Mouse (Mus musculus): ENCODE results near the gene Kmt5a.
A peak's percentile ranks its signal among the peaks of the same experiment; 100 is the strongest.
"Not testable (repeated sequence)": the region's sequence is repeated elsewhere in the genome, so short reads cannot be mapped to it uniquely, and the experiment has no call there.

The Kmt5a gene

GRCm38 (mm10) chr5:124446301-124446881, 6.7 kb downstream of the Kmt5a start:
- DNase-seq: peak; percentile 45

GRCm38 (mm10) chr5:124449494-124449893, 9.8 kb downstream of the Kmt5a start:
- no peak for DNase-seq

GRCm38 (mm10) chr5:124450051-124450450, 10.3 kb downstream of the Kmt5a start:
- no peak for DNase-seq

- no peak for DNase-seq
These were observed 11.1 kb downstream of the Kmt5a start for GRCm38 (mm10) chr5:124450641-124451340.

- no peak for DNase-seq
These were observed 12.9 kb downstream of the Kmt5a start for GRCm38 (mm10) chr5:124452494-124453228.

GRCm38 (mm10) chr5:124453339-124454081, 13.8 kb downstream of the Kmt5a start:
- no peak for DNase-seq

GRCm38 (mm10) chr5:124454082-124454419, 14.3 kb downstream of the Kmt5a start:
- DNase-seq: no peak

GRCm38 (mm10) chr5:124456762-124457161, 17.0 kb downstream of the Kmt5a start:
- DNase-seq: no peak

- not testable (repeated sequence) for DNase-seq
These were observed 21.2 kb downstream of the Kmt5a start for GRCm38 (mm10) chr5:124460922-124461321.

- DNase-seq: no peak
These were observed 22.7 kb downstream of the Kmt5a start for GRCm38 (mm10) chr5:124462297-124463025.

GRCm38 (mm10) chr5:124463462-124463861, 23.7 kb downstream of the Kmt5a start:
- no peak for DNase-seq

GRCm38 (mm10) chr5:124464905-124465304, 25.2 kb downstream of the Kmt5a start:
- no peak for DNase-seq

GRCm38 (mm10) chr5:124467766-124468165, 28.0 kb downstream of the Kmt5a start:
- no peak for DNase-seq

GRCm38 (mm10) chr5:124468365-124468764, 28.6 kb downstream of the Kmt5a start:
- DNase-seq: no peak

GRCm38 (mm10) chr5:124469486-124469885, 29.8 kb downstream of the Kmt5a start:
- peak; percentile 67 for DNase-seq

- DNase-seq: no peak
These were observed 31.0 kb downstream of the Kmt5a start for GRCm38 (mm10) chr5:124470591-124471171.

GRCm38 (mm10) chr5:124478873-124479204, 39.1 kb downstream of the Kmt5a start:
- DNase-seq: no peak

- no peak for DNase-seq
These were observed 40.4 kb downstream of the Kmt5a start for GRCm38 (mm10) chr5:124480119-124480518.

GRCm38 (mm10) chr5:124481714-124482113, 42.0 kb downstream of the Kmt5a start:
- no peak for DNase-seq

- DNase-seq: peak; percentile 36
These were observed 42.8 kb downstream of the Kmt5a start for GRCm38 (mm10) chr5:124482436-124482965.

- peak; percentile 91 for DNase-seq
These were observed 43.4 kb downstream of the Kmt5a start, which contains the start of gene Snrnp35 for GRCm38 (mm10) chr5:124482966-124483654. Gene Snrnp35 (plus strand): TSS chr5:124483134.

Measured in thymus, postnatal 4 days (tissue).